Mouse (Mus musculus): Measurements from ENCODE around the gene Nbeal1.

Nbeal1 gene

DNA sequence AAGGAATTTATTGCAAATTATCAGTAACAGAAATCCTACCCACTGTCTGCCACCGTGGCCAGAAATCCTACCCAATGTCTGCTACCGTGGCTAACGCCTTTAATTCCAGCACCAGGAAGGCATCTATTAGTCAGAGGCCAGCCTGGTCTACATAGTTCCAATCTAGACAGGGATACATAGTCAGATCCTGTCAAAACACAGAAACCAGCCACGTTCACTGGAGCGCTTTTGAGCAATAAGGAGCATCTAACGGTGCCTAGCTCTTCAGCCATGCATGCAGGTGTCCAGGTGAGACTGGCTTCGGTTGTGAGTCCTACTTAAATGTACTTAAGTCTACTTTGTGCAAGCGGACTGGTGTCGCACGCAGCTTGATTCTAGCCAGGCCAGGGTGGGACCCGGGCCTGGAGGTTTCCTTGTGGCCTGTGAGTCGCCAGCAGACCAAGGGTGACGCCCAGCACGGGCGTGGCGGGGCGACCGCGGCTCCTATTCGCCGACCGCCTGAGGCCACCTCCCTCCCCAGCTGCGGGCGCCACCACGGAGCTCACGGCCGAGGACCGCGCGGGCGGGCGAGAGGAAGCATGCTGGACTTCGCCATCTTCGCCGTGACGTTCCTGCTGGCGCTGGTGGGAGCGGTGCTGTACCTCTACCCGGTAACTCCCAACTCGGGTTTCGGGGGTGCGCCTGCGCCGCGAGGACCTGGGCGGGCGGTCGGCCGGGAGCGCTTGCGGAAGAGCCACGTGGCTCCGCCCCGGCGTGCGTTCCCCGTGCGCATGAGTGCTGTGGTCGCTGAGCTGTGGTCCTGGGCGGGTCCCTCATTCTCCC lies 162.6 kb downstream of the Nbeal1 start, which contains the start of gene Cyp20a1:
Cyp20a1 (plus strand) TSS at position 516 of the 822 bp plus-strand sequence.
- in situ Hi-C loops (cut with MboI; ENCODE audit: unreplicated experiment in 2 of 2): no loop called here

- in situ Hi-C loops (cut with MboI; ENCODE audit: unreplicated experiment in 2 of 2): no loop called here
Observed at GRCm38 (mm10) chr1:60343630-60344455, 163.4 kb downstream of the Nbeal1 start.

DNA sequence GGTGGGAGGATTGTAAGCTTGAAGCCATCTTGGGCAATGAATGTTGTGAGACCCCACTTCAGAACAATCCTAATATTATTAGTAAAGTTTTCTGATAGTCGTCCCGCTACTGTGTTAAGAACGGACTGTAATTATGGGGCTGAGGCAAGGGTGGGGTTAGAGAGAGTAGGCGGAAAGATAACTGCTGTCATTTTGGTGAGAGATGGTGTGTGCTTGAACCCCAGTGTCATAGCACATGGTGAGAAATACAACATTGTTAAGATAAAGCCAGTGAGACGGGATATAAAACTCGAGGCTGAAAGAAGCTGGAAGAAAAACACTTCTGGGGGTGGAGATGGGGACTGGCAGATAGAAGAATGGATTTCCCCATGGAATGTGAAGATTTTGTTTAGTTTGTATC lies 164.3 kb downstream of the Nbeal1 start:
- in situ Hi-C loops (cut with MboI; ENCODE audit: unreplicated experiment in 2 of 2): no loop called here

- in situ Hi-C loops (cut with MboI; ENCODE audit: unreplicated experiment in 2 of 2): no loop called here
Observed at GRCm38 (mm10) chr1:60345712-60346111, 165.3 kb downstream of the Nbeal1 start.

DNA sequence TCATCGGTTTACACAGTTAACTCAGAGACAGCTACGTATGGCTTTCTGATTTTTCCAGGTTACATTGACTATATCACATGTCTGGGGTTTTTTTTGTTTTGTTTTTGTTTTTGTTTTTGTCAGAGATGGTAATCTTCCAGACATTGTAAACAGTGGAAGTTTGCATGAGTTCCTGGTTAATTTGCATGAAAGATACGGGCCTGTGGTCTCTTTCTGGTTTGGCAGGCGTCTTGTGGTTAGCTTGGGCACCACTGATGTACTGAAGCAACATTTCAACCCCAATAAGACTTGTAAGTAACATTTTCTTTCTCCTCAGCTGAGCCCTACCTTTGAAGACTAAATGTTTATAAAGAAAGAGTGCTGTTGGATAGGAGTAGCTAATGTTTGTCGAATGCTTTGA lies 172.4 kb downstream of the Nbeal1 start:
- in situ Hi-C loops (cut with MboI; ENCODE audit: unreplicated experiment in 2 of 2): no loop called here

- in situ Hi-C loops (cut with MboI; ENCODE audit: unreplicated experiment in 2 of 2): no loop called here
Observed at GRCm38 (mm10) chr1:60361626-60362025, 181.2 kb downstream of the Nbeal1 start.

GRCm38 (mm10) chr1:60376556-60376955 lies 196.2 kb downstream of the Nbeal1 start:
- in situ Hi-C loops (cut with MboI; ENCODE audit: unreplicated experiment in 2 of 2): no loop called here

DNA sequence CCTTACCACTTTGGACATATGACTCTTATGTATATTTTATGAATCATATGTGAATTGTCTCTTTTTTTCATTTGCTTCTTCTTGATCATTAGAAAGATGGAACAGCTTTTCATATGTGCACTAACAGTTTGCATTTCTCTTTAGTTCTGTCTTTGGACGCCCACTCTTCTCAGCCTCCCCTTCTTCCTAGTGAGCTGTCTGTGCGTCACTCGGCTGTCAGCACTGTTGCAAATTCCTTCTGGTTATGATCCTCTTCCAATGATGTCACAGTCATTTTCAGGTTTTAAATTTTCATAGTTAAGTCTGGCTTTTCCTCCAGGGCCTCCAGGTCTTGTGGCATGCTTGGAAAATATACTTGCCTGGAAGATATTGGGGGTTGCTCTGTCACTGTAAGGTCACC lies 201.5 kb downstream of the Nbeal1 start:
- in situ Hi-C loops (cut with MboI; ENCODE audit: unreplicated experiment in 2 of 2): no loop called here

Measured in v-Abl transformed pro-B cells (cell line).